Mouse (Mus musculus): Measurements from ENCODE around the gene 2810408A11Rik.

DNA sequence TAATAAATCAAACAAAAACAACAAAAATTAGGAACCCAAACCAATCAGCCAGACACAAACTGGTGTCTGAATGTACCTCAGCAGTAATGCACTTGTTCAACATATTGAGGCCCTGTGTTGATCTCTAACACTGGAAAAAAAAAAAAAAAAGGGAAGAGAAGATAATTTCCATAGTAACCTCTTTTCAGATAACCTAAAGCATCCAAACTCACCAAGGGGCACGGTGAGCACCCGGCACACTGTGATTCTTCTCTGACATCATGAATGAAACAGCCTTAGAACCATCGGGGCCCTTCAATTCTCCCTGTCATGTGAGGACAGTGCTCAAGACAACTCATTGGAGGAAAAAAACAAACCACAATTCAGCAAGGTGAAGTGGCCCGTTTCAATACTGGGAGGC is 28.9 kb upstream of the 2810408A11Rik start:
- TF ChIP-seq CTCF (IDR thresholded peaks at IDR 0.05; ENCODE audit: insufficient read depth, low read depth, low read length) = no peak
- no peak for TF ChIP-seq POLR2A (IDR thresholded peaks at IDR 0.05; ENCODE audit: insufficient read depth, low read depth, low read length)

Data from olfactory bulb, adult 2 months (tissue).